Mouse (Mus musculus) heart, postnatal 0 days (tissue): Measurements from ENCODE around the gene Cgas.

Source experiments
- CTCF ChIP-seq: IDR thresholded peaks from 2 replicates; pipeline ENCODE4 v1.5.1; 2016; ENCODE audit warnings: antibody characterized with exemption, control low read depth, low read depth
- EP300 ChIP-seq: IDR thresholded peaks from 2 replicates; pipeline ENCODE4 v1.6.1; 2016; ENCODE audit warnings: antibody characterized with exemption, low read depth

DNA sequence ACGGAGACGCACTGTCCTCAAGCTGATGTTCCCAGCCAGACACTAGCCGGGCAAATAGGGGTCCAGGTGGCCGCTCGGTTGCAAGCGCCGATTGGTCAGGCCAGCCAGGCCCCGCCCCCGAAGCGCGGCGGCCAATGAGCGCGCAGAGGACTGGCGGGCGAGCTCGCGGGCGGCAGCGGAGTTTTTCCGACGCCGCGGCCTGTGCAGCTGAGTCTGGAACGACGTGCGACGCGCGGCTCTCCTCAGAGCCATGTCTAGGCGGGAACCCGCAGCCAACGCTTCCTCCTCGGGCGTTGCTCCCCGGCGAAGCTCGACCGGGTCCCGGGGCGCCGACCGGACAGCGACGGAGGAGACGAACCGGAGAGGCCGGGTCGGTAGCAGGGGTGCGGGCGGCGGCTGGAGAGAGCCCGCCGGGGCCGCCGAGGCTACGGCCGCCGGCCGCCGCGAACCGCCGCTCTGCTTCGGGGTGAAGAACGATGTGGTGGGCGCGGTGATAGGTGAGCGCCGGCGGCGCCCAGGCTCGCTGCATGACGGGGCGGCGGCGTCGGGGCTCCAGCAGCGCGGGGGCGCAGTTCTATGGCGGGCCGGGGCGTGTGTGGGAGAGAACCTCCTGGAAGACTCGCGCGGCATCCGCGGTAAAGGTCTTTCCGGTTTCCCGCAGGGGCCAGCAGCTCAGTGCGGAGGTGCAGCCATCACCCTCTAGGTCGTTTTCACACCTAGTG lies 47.2 kb downstream of the Cgas start, which contains the start of gene Ddx43:
- TF ChIP-seq CTCF: no peak
- no peak for TF ChIP-seq EP300
